Mouse (Mus musculus): ENCODE results near the gene Nt5e. TPM values are rescaled to one million over a fixed set of nuclear protein-coding genes. Genes with fewer than 3 reads are reported as not detected.

Nt5e gene
- total and polyA plus RNA-seq, 2 experiments from 2014 or later, result 9.4 to 24.4 TPM

DNA sequence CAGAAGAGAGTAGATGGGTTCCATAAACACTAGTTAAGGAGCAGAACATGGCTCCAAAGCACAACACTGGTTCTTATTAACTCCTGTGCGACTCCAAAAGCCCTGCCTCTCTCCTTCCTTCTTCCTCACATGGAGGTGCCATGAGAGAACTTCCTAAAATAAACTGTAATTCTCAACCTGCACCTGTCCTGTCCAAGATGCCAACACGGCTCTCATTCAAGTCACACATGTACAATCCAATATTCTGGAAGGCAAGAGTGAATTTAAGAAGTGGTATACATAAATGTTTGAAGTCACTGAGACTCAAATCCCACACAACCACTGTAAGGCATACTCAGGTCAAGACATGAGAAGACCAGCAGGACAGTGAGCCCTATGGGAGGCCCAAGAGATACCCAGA is 44.2 kb downstream of the Nt5e start:
- Histone ChIP-seq H3K4me2 (ENCODE audit: low read depth, low read length) (no peak overlapping the region), H3K4me1 (ENCODE audit: control insufficient read depth, insufficient read depth) (no peaks in the 10 kb centered on the region), H3K27ac (ENCODE audit: low read depth) (no peak overlapping the region), H3K36me3 (replicated peaks; ENCODE audit: control insufficient read depth, insufficient read depth, low read length) (peaks cover 54% of the 10 kb centered on the region), H3K4me3 (ENCODE audit: low read depth, low read length) (no peak overlapping the region), H3K27me3 (ENCODE audit: control insufficient read depth, insufficient read depth, low read length) (no peaks in the 10 kb centered on the region), H3K9ac (replicated peaks; ENCODE audit: low read depth, low read length) (no peak overlapping the region), H3K9me3 (replicated peaks; ENCODE audit: control insufficient read depth, low read length) (no peaks in the 10 kb centered on the region)
- no peak for DNase-seq (ENCODE audit: low spot score)
- TF ChIP-seq CTCF (IDR thresholded peaks at IDR 0.05; ENCODE audit: low read depth) (no peak), EP300 (IDR thresholded peaks at IDR 0.05; ENCODE audit: low read depth) (no peak)
- ATAC-seq (ENCODE audit: insufficient read depth, low read depth), result no peak
- WGBS, result 72% methylated on average over 2 of the region's 2 CpGs

- DNase-seq (ENCODE audit: low spot score) (no peak), ATAC-seq (ENCODE audit: insufficient read depth, low read depth) (no peak)
- Histone ChIP-seq H3K36me3 (replicated peaks; ENCODE audit: control insufficient read depth, insufficient read depth, low read length) (peaks cover 45% of the 10 kb centered on the region), H3K4me1 (ENCODE audit: control insufficient read depth, insufficient read depth) (no peaks in the 10 kb centered on the region), H3K4me2 (ENCODE audit: low read depth, low read length) (no peak overlapping the region), H3K27me3 (ENCODE audit: control insufficient read depth, insufficient read depth, low read length) (no peaks in the 10 kb centered on the region), H3K4me3 (ENCODE audit: low read depth, low read length) (no peak overlapping the region), H3K9ac (replicated peaks; ENCODE audit: low read depth, low read length) (no peak overlapping the region), H3K9me3 (replicated peaks; ENCODE audit: control insufficient read depth, low read length) (no peaks in the 10 kb centered on the region), H3K27ac (ENCODE audit: low read depth) (no peak overlapping the region)
- no peak for TF ChIP-seq EP300 (IDR thresholded peaks at IDR 0.05; ENCODE audit: low read depth)
- no peak for TF ChIP-seq CTCF (IDR thresholded peaks at IDR 0.05; ENCODE audit: low read depth)
- 53% methylated on average over 2 of the region's 2 CpGs for WGBS
Observed at GRCm38 (mm10) chr9:88373001-88373400, 46.0 kb downstream of the Nt5e start.

DNA sequence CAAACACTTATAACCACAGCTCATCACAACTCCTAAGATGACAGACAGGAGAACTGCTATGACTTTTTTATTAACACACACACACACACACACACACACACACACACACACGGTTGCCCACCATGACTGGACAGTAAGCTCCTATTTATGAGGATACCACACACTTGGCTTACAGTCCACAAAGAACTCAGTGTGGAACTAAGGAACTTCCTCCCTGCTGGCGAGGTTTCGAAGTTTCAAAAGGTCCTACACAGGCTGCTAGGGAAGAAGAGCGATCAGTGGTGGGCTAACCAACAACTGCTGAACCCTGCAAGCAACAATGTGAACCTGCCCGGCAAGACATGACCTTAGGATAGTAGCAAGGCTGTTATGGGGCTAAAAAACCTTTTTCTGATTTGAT is 50.5 kb downstream of the Nt5e start:
- Histone ChIP-seq H3K4me1 (ENCODE audit: control insufficient read depth, insufficient read depth) (no peaks in the 10 kb centered on the region), H3K27me3 (ENCODE audit: control insufficient read depth, insufficient read depth, low read length) (no peaks in the 10 kb centered on the region), H3K4me2 (ENCODE audit: low read depth, low read length) (no peak overlapping the region), H3K9me3 (replicated peaks; ENCODE audit: control insufficient read depth, low read length) (no peaks in the 10 kb centered on the region), H3K9ac (replicated peaks; ENCODE audit: low read depth, low read length) (no peak overlapping the region), H3K36me3 (replicated peaks; ENCODE audit: control insufficient read depth, insufficient read depth, low read length) (peaks cover 45% of the 10 kb centered on the region), H3K27ac (ENCODE audit: low read depth) (no peak overlapping the region), H3K4me3 (ENCODE audit: low read depth, low read length) (no peak overlapping the region)
- ATAC-seq (ENCODE audit: insufficient read depth, low read depth) (no peak), DNase-seq (ENCODE audit: low spot score) (no peak)
- 82% methylated on average over 5 of the region's 5 CpGs for WGBS
- TF ChIP-seq CTCF (IDR thresholded peaks at IDR 0.05; ENCODE audit: low read depth), result no peak
- TF ChIP-seq EP300 (IDR thresholded peaks at IDR 0.05; ENCODE audit: low read depth), result no peak

DNA sequence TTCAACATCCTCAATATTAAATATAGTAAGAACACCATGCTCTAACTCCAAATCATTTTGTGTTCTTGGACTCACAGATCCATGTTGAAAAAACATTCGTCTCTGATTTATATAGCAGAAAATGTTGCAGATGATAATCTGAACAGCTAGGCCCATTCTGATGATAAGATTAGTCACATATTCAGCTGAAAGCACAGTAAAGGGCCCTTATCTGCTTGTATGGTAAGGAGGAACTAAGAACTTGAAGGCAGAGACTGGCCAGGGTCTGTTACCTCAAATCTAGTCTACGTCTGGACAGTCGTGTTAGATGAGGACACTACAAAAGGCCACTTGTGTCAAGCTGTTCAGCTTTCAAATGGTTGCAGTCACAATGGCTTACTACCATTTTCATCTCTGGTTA is 52.1 kb downstream of the Nt5e start:
- ATAC-seq (ENCODE audit: insufficient read depth, low read depth), result no peak
- Histone ChIP-seq H3K9me3 (replicated peaks; ENCODE audit: control insufficient read depth, low read length) (no peaks in the 10 kb centered on the region), H3K27ac (ENCODE audit: low read depth) (no peak overlapping the region), H3K4me3 (ENCODE audit: low read depth, low read length) (no peak overlapping the region), H3K36me3 (replicated peaks; ENCODE audit: control insufficient read depth, insufficient read depth, low read length) (peaks cover 48% of the 10 kb centered on the region), H3K27me3 (ENCODE audit: control insufficient read depth, insufficient read depth, low read length) (no peaks in the 10 kb centered on the region), H3K9ac (replicated peaks; ENCODE audit: low read depth, low read length) (no peak overlapping the region), H3K4me2 (ENCODE audit: low read depth, low read length) (no peak overlapping the region), H3K4me1 (ENCODE audit: control insufficient read depth, insufficient read depth) (no peaks in the 10 kb centered on the region)
- DNase-seq (ENCODE audit: low spot score), result no peak
- no peak for TF ChIP-seq CTCF (IDR thresholded peaks at IDR 0.05; ENCODE audit: low read depth)
- TF ChIP-seq EP300 (IDR thresholded peaks at IDR 0.05; ENCODE audit: low read depth), result no peak
- 69% methylated on average over 3 of the region's 3 CpGs for whole genome bisulfite sequencing

DNA sequence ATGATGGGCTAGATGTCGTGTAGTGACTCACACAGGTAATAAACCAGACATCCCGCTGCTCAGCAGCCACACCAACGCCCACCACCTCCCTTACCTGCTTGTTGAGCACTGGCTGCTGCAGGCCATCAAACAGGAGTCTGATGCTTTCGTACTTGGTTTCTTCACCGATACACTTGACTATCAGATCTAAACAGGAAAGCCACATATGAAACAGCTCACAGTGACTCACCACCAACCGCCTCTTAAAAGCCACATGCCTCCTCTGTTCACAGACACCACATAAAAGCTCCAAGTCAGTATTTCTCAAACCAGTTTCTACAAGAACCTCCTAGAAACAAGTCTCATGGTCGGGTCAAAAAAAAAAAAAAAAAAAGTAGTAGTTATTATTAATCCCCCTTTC is 53.1 kb downstream of the Nt5e start:
- H3K9ac ChIP-seq (replicated peaks; ENCODE audit: low read depth, low read length), result no peak overlapping the region
- peaks cover 48% of the 10 kb centered on the region for H3K36me3 ChIP-seq (replicated peaks; ENCODE audit: control insufficient read depth, insufficient read depth, low read length)
- no peak overlapping the region for H3K4me3 ChIP-seq (ENCODE audit: low read depth, low read length)
- TF ChIP-seq CTCF (IDR thresholded peaks at IDR 0.05; ENCODE audit: low read depth) (no peak), EP300 (IDR thresholded peaks at IDR 0.05; ENCODE audit: low read depth) (no peak)
- H3K9me3 ChIP-seq (replicated peaks; ENCODE audit: control insufficient read depth, low read length), result no peaks in the 10 kb centered on the region
- no peaks in the 10 kb centered on the region for H3K27me3 ChIP-seq (ENCODE audit: control insufficient read depth, insufficient read depth, low read length)
- H3K4me1 ChIP-seq (ENCODE audit: control insufficient read depth, insufficient read depth), result no peaks in the 10 kb centered on the region
- H3K4me2 ChIP-seq (ENCODE audit: low read depth, low read length), result no peak overlapping the region
- 69% methylated on average over 7 of the region's 7 CpGs for WGBS
- no peak for DNase-seq (ENCODE audit: low spot score)
- no peak for ATAC-seq (ENCODE audit: insufficient read depth, low read depth)
- H3K27ac ChIP-seq (ENCODE audit: low read depth), result no peak overlapping the region

DNA sequence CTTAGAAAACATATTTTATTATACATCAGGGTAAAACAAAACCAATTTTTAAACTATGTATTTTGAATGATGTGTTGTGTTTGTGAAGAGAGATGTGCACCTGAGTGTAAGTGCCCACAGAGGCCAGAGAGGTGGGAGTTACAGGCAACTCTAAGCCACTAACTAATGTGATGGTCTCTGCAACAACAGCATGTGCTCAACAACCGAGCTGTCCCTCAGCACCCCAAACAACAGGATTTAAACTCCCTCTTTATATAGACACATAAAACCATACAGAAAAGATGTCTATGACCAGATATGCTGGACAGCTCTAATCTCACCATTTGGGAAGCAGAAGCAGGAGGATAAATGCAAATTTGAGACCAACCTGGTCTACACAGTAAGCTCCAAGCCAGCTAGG is 53.5 kb downstream of the Nt5e start:
- Histone ChIP-seq H3K4me2 (ENCODE audit: low read depth, low read length) (no peak overlapping the region), H3K4me3 (ENCODE audit: low read depth, low read length) (no peak overlapping the region), H3K27me3 (ENCODE audit: control insufficient read depth, insufficient read depth, low read length) (no peaks in the 10 kb centered on the region), H3K36me3 (replicated peaks; ENCODE audit: control insufficient read depth, insufficient read depth, low read length) (peaks cover 52% of the 10 kb centered on the region), H3K9me3 (replicated peaks; ENCODE audit: control insufficient read depth, low read length) (no peaks in the 10 kb centered on the region), H3K9ac (replicated peaks; ENCODE audit: low read depth, low read length) (no peak overlapping the region), H3K4me1 (ENCODE audit: control insufficient read depth, insufficient read depth) (no peaks in the 10 kb centered on the region), H3K27ac (ENCODE audit: low read depth) (no peak overlapping the region)
- TF ChIP-seq CTCF (IDR thresholded peaks at IDR 0.05; ENCODE audit: low read depth) (no peak), EP300 (IDR thresholded peaks at IDR 0.05; ENCODE audit: low read depth) (no peak)
- DNase-seq (ENCODE audit: low spot score) (no peak), ATAC-seq (ENCODE audit: insufficient read depth, low read depth) (no peak)
- WGBS, result 79% methylated on average over 1 of the region's 1 CpGs
